Mouse (Mus musculus): ENCODE measurements around the gene Gm49361.
"Not testable (repeated sequence)": the region's sequence is repeated elsewhere in the genome, so short reads cannot be mapped to it uniquely, and the experiment has no call there.

Gene Gm49361

GRCm38 (mm10) chr14:57746001-57746771, at the start of gene Gm49361:
Gene Gm49361, minus strand, starts transcription at chr14:57746103.
- peak; percentile 91 to 97 for DNase-seq

GRCm38 (mm10) chr14:57791171-57791570, 45.3 kb upstream of the Gm49361 start:
- DNase-seq: no peak

- no peak for DNase-seq
These were observed 43.9 kb upstream of the Gm49361 start for GRCm38 (mm10) chr14:57789759-57790158.

GRCm38 (mm10) chr14:57789311-57789710, 43.4 kb upstream of the Gm49361 start:
- DNase-seq: no peak

- no peak for DNase-seq
These were observed 41.5 kb upstream of the Gm49361 start for GRCm38 (mm10) chr14:57787406-57787805.

- no peak for DNase-seq
These were observed 26.4 kb upstream of the Gm49361 start for GRCm38 (mm10) chr14:57772157-57772815.

GRCm38 (mm10) chr14:57769102-57769501, 23.2 kb upstream of the Gm49361 start:
- DNase-seq: no peak

GRCm38 (mm10) chr14:57760447-57761412, 14.8 kb upstream of the Gm49361 start:
- DNase-seq: no peak

GRCm38 (mm10) chr14:57758237-57758636, 12.3 kb upstream of the Gm49361 start, which contains the start of gene Lats2:
Gene Lats2, minus strand, starts transcription at chr14:57758388.
- DNase-seq: no peak

GRCm38 (mm10) chr14:57756094-57756493, 10.2 kb upstream of the Gm49361 start:
- no peak for DNase-seq

- no peak for DNase-seq
These were observed 9.8 kb upstream of the Gm49361 start for GRCm38 (mm10) chr14:57755661-57756060.

- DNase-seq: no peak
These were observed 7.6 kb upstream of the Gm49361 start for GRCm38 (mm10) chr14:57753351-57753992.

GRCm38 (mm10) chr14:57751006-57751405, 5.1 kb upstream of the Gm49361 start:
- DNase-seq: not testable (repeated sequence)

GRCm38 (mm10) chr14:57749501-57749900, 3.6 kb upstream of the Gm49361 start:
- no peak for DNase-seq

GRCm38 (mm10) chr14:57745291-57745969, 473 bp downstream of the Gm49361 start:
- peak; percentile 59 to 75 for DNase-seq

- DNase-seq: no peak
These were observed 1.4 kb downstream of the Gm49361 start for GRCm38 (mm10) chr14:57744547-57744946.

- DNase-seq: no peak
These were observed 5.3 kb downstream of the Gm49361 start for GRCm38 (mm10) chr14:57740651-57741050.

- DNase-seq: no peak
These were observed 8.8 kb downstream of the Gm49361 start for GRCm38 (mm10) chr14:57737089-57737488.

GRCm38 (mm10) chr14:57736141-57736540, 9.8 kb downstream of the Gm49361 start:
- DNase-seq: no peak

GRCm38 (mm10) chr14:57732668-57733293, 13.1 kb downstream of the Gm49361 start:
- DNase-seq: no peak

- DNase-seq: peak; percentile 22 to 24
These were observed 15.4 kb downstream of the Gm49361 start for GRCm38 (mm10) chr14:57730527-57730926.
